Mouse (Mus musculus) lung, postnatal 0 days (tissue): ENCODE results near the gene Dnaja2.

Experiments
- CTCF ChIP-seq: IDR thresholded peaks from 2 replicates; pipeline ENCODE4 v1.5.1; 2016; ENCODE audit warnings: antibody characterized with exemption, mild to moderate bottlenecking
- EP300 ChIP-seq: IDR thresholded peaks from 2 replicates; pipeline ENCODE4 v1.6.1; 2016; ENCODE audit warnings: antibody characterized with exemption, mild to moderate bottlenecking, control low read depth

DNA sequence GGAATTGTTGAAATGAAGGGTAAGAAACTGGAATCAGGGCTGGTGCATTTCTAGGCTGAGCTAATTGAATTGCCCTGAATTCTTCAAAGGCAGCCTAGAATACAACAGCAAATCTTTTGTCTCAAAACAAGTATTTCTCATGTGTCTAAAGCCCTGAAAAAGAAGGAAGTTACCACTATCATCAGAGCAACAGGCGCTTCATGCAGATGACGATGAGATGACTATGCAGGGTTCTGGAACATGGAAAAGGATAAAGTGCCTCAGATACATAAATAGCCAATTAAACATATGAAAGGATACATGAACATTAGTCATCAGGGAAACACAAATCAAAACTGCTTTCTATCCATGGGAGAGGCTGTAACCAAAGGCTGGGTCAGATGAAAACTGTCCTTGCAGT, 18.8 kb downstream of the Dnaja2 start:
- TF ChIP-seq CTCF (no peak), EP300 (no peak)
